Mouse (Mus musculus) kidney, postnatal 4 days (tissue): Measurements from ENCODE around the gene Itprid2.

ENCODE experiments used
- DNase-seq, 2 experiments: peaks; one replicate each; pipeline ENCODE4 v3.0.0; 2021; ENCODE audit warnings: mixed read lengths in 2 of 2

The Itprid2 gene

DNA sequence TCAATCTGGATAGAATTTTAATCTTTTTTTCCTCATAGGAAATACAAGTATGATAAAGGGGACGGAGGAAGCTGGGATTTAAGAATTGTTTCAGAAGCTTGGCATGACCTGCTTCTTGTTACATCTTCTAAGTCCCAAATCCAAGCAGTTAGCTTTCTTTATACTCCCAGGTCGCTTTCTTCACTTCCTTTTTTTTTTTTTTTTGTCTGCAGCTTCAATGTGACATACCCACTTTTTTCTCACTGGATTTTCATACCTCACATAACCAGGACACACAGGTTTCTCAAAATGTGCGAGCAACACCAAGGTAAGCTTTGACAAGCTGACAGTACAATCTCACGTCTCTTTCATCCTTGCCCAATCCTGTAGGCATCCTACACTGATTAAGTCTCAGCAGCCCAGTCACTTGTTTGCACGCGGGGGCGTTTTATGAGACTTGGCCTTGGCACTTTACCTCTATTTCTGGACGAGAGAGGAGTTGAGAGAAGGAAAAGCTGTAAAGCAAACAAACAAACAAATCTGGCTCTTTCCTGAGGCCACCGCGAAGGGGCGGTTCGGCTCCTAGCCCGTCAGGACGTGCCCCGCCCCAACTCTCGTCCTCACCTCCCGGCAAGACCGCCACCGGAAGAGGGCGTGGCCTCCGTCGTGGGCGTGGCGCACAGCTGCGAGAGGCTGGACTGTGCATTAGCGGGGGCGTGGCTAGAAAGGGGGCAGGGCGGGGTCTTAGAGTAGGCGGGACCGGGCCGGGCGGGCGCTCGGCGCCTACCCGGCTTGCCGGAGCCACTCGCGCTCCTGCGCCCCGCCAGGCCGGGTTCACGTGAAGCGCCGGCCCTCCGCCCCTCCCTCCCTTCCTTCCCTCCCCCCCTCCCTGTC lies at the start of gene Itprid2:
TSS of gene Itprid2 (plus strand) at position 825 of the 873 bp plus-strand sequence.
- peak; percentile 100 for DNase-seq

GRCm38 (mm10) chr2:79596177-79596576 lies 39.0 kb upstream of the Itprid2 start:
- DNase-seq: no peak

DNA sequence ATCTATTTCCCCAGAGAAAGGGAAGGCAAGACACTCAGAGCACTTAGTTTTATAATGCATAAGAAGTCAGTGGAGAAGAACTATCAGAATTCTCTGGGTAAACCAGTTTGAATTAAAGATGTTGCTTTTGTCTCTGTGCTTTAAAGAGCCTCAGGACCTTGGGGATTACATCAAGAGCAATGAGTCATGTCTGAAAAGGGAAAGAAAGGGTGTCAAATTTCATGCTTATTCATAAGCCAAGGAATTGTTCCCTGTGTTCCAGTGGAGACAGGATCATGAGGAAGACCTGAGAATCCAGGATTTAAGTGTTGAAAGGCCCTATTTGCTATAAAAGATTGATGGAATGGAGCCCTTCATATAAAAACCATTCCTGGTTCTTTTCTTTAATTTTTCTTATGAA lies 38.1 kb upstream of the Itprid2 start:
- DNase-seq: no peak

DNA sequence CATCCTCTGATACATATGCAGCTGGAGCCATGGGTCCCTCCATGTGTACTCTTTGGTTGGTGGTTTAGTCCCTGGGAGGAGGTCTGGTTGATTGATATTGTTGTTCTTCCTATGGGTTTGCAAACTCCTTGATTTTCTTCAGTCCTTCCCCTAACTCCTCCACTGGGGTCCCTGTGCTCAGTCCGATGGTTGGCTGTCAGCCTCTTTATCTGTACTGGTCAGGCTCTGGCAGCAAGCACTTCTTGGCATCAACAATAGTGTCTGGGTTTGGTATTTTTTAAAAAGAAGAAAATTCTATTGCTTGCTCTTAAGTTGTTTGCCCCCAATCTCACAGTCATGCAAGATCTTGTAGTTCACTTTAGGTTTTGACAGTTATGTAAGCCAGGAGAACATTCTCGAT lies 34.0 kb upstream of the Itprid2 start:
- DNase-seq: peak in 1 of 2 experiments; percentile 10

DNA sequence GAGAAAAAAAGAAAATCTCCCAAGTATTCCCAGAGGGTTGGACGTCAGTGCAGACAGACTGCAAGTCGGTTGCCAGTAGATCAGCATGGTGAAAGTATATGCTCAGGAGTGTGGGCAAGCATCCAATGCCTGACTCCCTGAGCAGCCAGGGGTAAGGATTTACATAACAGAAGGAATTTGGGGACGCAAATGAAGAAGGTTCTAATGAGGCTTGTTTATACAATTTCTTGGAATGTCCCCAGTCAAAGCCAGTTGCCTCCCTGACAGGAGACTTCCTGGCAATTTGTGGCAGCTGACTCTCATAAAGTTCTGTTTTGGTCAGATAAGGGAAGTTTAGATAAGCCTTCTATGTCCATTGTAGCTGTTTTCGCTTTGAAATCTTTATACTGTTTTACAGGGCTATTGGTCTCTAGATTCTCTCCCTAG lies 33.4 kb upstream of the Itprid2 start:
- DNase-seq: peak; percentile 54 to 64

DNA sequence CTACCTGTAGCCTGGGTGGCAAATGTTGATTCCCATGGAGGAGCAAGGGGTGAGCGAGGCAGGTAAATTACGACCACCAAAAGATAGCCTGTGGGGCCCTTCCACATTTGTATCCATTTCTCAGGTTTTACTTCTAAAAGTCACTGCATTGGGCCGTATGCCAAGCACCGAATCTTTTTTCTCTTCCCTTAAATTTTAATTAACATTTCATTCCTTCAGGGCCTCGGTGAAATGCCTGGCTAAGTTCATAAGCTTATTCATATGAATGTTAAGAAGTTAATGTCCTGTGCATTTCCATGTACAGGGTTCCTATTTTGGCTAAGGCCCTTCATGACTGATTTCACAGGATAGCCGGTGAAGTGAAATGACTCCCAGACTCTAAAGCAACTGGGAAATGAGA lies 32.8 kb upstream of the Itprid2 start:
- DNase-seq: peak; percentile 31 to 53

DNA sequence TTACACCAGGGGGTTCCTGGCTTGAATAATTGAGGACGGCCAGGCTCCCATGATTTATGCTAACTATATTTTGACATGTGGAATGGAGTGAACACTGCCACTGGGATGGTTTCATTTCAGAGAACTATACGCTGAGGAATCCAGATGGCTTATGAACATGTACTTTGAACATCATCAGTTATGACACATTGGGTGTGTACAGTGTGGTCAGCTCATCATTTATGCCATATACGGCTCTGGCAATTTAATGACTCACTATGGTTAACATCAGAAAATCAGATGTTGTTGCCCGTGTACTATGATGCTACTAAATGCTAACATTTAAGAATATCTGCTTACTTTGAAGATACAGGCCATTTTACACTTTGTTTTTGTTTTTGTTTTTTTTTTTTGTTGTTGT lies 31.8 kb upstream of the Itprid2 start:
- DNase-seq: no peak

GRCm38 (mm10) chr2:79606033-79606432 lies 29.1 kb upstream of the Itprid2 start:
- DNase-seq: no peak

- DNase-seq: no peak
These were observed 28.0 kb upstream of the Itprid2 start for GRCm38 (mm10) chr2:79607181-79607580.

DNA sequence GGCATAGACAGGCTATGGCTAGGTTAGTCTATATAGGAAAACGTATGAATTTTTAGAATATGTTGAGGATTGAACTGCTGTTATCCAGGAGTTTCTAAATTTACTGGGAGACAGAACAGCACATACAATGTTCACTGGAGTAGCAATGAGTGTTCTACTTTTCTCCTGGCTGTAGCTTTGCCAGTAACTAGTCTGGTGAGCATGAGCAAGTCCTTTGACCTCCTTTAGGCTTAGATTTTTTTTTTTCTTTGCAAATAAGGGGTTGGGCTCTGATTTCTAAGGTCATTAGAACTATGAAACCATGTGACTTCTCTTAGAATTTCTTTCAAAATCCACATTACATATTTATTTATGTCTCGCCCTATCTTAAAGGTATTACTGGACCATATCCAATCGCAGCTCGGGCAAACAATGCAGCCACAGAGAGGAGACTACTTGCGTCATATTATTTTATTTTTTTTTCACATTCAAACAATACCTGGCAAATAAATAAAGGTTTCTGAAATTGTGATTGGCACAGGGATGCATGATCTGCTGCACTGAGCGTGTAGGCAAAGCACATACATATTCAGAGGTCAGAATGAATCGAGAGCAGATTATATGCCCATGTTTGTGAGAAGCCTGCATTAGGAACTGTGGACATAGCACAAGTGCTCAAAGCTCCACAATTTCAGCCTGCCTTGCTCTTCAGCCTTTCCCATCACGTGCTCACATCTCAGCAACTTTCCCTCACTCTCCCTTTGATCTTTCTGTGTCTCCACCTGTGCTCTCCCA lies 26.7 kb upstream of the Itprid2 start:
- DNase-seq: no peak

- DNase-seq: no peak
These were observed 24.3 kb upstream of the Itprid2 start for GRCm38 (mm10) chr2:79610894-79611293.

DNA sequence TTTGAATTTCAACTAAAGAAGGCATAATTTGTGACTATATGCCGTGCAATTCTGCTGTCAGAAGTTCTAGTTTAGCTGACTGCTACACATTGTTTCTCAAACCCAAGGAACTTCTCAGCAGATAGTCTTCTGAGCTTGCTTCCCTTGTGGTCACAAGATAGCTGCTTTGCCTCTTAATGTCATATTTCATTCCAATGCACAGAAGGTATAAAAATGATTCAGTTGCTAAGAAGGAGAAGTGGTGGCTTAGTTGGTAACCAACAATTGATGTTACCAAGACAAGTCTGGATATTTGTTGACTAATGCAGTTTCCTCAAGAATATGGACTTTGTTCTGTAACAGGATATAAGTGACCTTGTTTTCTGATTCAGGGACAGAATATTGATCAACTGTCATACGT lies 17.0 kb upstream of the Itprid2 start:
- no peak for DNase-seq

DNA sequence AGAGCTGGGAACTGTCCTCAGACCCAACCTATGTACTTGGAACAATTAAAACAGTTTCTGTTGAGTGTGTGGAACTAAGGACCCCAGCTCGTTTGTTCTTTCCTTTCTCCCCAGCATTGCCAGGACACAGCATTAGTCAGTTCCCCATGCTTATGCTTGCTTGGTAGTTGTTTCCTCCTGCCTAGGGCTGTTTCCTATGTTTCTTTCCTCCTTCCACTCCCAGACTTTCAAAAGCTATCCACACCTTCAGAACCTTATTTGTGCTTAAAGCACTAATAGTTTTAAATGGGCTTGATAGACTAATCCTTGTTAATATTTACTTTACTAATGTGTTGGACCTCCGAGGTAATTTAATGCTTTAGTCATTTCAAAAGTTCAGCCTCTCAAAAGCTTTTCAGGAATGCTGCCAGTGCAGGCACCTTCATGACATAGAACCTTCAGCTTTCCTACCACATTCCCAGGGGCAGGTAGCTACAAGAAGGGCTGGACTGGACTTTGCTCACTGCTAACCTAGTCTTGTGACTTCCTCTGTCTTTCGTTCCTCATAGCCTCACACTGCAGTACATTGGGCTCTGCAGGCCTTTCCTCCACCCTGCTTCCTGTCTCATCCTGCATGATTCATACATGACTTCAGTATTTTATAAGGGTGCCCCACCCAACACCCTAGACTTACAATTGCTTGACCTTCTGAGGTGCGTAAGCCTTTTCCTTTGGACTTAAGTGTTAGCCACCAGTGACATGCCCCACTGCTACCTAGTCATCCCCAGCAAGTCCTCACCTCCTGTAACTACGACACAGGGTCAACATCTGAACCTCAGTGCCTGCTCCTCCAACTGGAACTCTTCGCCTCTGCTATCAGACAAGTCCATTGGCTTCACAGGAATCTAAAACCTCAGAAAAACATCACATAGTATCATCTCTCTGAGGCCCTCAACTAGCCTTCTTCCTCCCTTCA lies 16.3 kb upstream of the Itprid2 start:
- DNase-seq: peak in 1 of 2 experiments; percentile 27

DNA sequence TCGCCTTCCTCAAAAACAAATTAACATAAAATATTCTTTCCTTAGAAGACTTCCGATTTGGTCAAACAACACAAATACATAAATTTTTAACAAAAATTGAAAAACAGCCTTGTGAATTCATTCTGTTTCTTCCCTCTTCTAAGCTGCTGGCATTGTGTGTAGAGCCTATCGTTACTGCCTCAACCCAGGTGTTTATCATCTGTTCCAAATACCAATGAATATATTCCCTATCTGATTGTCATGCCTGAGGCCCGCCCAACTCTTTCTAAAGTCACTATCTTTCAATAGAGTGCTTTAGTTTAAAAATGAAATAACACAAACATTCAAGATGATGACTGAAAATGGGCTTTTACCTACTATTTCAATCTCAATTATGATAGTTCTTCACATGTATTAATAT lies 11.9 kb upstream of the Itprid2 start:
- no peak for DNase-seq

DNA sequence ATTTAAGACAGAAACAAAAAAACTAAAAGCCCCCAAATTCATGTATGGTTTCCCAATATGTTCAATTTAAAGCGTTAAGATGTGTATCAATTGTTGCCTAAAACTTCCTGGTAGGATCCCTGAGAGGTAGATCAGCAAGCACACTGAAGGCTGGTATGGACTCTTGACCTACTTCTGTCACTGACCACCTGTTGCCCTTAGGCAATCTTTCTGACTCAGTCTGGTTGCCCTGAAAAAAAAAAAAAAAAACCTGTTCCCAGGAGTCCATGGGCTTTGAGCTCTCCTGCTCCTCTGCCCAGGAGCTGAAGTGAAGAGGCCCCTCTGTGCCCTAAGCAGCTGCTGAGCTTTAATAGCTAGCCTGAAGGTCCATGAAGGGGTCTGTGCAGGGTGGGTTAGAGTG lies 7.5 kb upstream of the Itprid2 start:
- no peak for DNase-seq

DNA sequence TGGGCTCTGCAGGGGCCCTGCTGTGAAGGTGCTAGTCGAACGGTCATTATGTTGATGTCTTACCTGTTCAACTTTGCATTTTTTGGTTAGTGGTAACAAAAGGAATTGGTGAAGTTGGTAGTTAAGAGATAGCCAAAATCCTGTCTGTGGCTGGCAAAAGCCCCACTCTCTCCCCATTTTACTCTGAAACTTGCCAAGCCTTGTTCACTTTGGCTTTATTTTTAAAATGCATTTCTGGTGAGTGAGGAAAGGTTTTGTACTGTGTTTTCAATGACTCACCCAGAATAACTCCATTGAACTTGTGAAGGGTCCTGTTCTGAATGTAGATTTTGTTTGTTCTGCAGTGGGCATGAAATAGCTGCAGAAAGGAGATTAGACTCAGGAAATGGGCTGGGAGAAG lies 4.9 kb upstream of the Itprid2 start:
- DNase-seq: no peak

DNA sequence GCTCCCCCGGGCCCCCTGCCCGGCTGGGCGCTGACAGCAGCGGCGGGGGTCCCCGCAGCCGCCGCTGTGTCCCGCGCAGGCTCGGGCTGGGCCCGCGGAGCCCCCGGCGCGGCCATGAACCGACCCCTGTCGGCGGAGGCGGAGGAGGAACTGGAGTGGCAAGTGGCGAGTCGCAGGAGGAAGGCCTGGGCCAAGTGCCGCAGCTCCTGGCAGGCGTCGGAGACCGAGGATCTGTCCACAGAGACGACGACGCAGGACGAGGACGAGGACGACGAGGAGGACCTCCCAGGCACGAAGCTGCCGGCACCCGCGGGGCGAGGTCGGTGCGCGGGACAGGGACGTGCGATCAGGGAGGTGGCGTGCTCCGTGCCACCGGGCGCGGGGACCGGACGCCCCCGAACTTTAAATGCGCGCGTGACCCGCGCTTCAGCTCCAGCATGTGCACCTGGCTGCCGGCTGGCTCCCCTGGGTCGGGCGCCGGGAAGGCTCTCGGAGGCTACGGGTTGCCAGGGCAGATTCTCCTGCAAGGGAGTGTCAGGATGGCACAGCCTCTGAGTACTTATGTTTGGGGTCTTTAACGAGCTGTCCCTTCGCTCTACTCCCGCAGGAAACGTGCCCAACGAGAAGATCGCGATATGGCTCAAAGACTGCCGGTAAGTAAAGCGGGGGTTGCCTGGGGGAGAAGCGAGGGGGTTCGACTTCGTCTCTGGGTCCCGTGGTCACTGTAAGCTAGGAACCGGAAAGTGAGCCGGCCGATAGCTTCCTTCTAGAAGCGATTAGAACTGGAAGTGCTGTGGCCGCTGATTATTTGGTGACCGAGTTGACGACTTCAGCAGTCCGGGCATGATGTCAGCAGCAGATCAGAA lies 507 bp downstream of the Itprid2 start:
- peak; percentile 76 to 87 for DNase-seq

GRCm38 (mm10) chr2:79638924-79639323 lies 3.8 kb downstream of the Itprid2 start:
- DNase-seq: no peak

DNA sequence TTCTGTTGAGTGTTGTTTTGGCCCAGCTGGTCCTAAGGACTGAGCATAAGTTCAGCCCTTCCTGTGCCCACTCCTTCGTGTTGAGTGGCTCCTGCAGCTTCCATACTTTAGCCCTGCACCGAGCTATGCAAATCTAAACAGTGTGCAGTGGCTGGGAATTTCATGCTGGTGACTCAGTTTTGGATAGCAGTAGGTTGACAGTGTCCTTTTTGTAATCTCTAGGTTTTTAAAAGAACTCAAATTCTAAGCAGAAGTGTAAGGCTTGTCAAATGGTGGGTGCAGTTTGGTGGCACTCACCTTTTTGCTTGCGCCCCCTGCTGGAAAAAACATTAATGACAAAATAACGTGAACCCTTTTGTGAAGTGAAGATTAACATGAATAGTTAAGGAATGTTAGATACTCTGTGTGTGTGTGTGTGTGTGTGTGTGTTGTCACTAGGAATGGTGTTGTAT lies 11.1 kb downstream of the Itprid2 start:
- peak; percentile 50 to 64 for DNase-seq

GRCm38 (mm10) chr2:79647094-79647493 lies 11.9 kb downstream of the Itprid2 start:
- DNase-seq: no peak

DNA sequence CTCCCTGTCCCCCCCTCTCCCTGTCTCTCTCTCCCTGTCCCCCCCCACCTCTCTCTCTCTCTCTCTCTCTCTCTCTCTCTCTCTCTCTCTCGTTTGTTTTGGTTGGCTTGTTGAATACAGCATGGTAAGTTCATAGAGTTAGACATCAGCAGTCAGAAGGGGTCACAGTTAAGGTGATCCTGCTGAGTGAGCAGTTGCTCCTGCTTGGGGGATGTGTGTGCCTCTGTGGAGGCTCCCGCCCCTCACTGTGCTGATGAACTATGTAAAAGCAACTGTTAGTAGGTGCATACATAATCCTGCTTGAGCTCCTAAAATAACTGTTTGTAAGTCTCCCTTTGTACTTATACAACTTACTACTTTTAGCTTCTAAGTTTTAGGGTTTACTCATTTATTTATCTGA lies 12.6 kb downstream of the Itprid2 start:
- DNase-seq: no peak

GRCm38 (mm10) chr2:79651185-79651584 lies 16.0 kb downstream of the Itprid2 start:
- DNase-seq: no peak
